Mouse (Mus musculus): ENCODE data around the gene Slx4ip. TPM values are rescaled to one million over a fixed set of nuclear protein-coding genes. Genes with fewer than 3 reads are reported as not detected.
"Not testable (repeated sequence)": the region's sequence is repeated elsewhere in the genome, so short reads cannot be mapped to it uniquely, and the experiment has no call there.

Gene Slx4ip
- 2.5 and 3.0 TPM in 2 replicates for polyA plus RNA-seq (2012; rRNA removed)

DNA sequence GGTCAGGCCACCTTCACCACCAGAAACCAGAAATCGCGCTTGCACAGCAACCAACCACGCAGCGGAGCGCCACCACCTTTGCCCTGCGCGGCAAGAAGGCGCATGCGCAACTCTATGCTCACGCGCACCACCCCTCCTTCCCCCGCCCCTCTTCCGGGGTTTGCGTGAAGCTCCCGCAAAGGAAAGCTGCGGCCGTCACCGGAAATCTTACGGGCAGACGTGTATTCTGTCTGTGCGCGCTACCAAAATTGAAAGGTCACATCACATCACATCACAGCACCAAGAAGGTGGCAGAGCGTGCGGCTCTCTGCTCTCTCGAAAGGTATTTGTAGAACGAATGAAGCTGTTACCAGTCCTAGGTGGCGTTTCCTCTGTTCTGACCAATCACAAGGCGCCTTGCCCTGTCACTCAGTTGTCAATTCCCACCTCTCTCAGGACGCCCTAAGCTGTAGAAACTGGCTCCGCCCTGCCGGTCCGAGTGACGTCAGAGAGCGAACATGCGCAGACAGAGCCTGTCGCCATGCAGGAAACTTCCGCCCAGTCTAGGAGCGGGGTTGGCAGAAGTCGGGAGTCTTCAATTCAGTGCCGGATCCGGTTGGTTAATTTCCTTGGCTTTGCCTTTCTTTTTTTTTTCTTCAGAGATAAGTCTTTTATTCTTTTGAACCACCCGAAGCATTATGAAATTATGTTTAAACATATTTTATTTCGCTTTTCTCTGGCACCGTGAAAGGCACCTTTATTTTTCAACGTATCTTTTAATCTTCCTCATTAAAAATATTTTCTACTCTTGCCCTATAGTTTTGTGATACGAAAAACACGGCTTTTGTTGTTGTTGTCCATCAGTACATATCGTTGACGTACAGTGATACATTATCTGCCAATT is at the start of gene Slx4ip, which contains the start of the genes AL731706.1 and Mkks:
Gene Slx4ip (plus strand): TSS at position 151 of the 883 bp plus-strand sequence.
Gene AL731706.1 (minus strand): TSS at position 322 of the 883 bp plus-strand sequence.
Gene Mkks (minus strand): TSS at position 322 of the 883 bp plus-strand sequence.
- WGBS = under 1% methylated on average over 49 of the region's 49 CpGs
- peak; percentile 87 for TF ChIP-seq POLR2A (IDR thresholded peaks at IDR 0.05; ENCODE audit: borderline replicate concordance, insufficient read depth, low read length)
- no peak for TF ChIP-seq CTCF (IDR thresholded peaks at IDR 0.05; ENCODE audit: borderline replicate concordance, insufficient read depth, low read depth, low read length)
- peaks cover 2% of the 10 kb centered on the region; the same call in 1 of the 2 replicates for H3K4me1 ChIP-seq (ENCODE audit: control insufficient read depth, insufficient read depth, low read length)
- peak; percentile 99 to 100 for DNase-seq
- H3K27me3 ChIP-seq (ENCODE audit: control insufficient read depth, insufficient read depth, low read length) = no peaks in the 10 kb centered on the region
- peak within 1 kb of the TSS; percentile 89 for H3K27ac ChIP-seq (ENCODE audit: insufficient read depth, low read length)
- peak within 1 kb of the TSS; percentile 86 for H3K4me3 ChIP-seq (replicated peaks; ENCODE audit: insufficient read depth, low read depth, low read length)

DNA sequence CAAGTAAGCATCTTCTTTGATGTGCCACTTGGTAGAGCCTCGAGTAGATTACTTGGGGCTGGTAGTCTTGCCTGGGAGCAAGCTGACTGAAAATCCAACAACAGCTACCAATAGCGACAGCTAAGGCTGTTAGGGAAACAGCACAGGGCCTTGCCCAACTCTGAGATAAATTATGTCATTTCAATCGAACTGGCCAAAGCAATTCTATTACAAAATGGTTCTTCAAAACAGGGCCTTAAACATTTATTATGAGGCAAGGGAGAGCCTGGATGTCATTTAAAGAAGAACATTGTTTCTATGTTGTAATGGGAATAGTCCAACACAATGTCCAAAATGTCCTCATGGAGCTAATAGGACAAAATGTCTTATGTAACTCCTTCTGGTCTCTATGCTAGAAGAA is 40.7 kb upstream of the Slx4ip start:
- WGBS = 81% methylated on average over 3 of the region's 3 CpGs

DNA sequence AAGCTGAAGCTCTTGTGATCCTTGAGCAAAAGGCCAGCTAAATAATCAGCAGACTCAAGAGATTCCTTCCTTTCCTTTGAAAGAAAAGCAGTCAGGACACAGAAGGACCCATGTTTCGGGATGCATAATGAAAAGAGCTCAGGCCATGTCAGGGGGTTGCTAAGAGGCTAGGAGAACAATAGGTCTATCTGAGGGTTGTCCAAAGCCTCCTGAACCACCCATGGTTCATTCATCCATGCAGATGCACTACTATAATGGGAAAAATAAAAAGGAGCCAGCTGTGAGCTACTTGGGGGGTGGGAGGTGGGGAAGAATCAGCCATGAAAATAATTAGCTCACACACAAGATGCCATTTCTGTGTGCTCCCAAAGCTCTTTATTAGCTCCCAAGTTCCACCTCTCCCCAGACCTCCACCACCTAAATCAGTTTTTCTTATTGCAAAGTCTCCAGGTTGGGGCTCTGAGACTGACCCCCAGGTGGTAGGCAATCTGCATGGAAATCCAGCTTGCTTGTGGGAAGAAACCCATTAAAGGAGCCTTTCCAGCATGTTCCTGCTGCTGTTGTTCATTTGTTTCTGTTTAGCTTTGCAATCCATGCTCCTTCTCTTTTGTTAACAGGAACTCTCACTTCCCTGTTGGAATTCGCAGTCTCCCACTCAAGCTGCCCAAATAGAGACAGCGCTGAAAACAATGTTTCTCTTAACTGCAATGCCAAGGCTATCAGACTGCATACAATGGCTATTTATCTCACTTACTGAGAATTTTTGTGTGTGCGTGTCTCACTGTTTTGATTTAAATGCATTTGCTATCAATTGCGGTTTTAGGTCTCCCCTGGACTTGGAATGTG is 36.3 kb upstream of the Slx4ip start:
- no peak for DNase-seq
- WGBS = 49% methylated on average over 5 of the region's 5 CpGs
- Histone ChIP-seq H3K4me1 (ENCODE audit: control insufficient read depth, insufficient read depth, low read length) (no peaks in the 10 kb centered on the region), H3K27me3 (ENCODE audit: control insufficient read depth, insufficient read depth, low read length) (no peaks in the 10 kb centered on the region), H3K4me3 (replicated peaks; ENCODE audit: insufficient read depth, low read depth, low read length) (no peak overlapping the region), H3K27ac (ENCODE audit: insufficient read depth, low read length) (no peak overlapping the region)
- TF ChIP-seq CTCF (IDR thresholded peaks at IDR 0.05; ENCODE audit: borderline replicate concordance, insufficient read depth, low read depth, low read length) (no peak), POLR2A (IDR thresholded peaks at IDR 0.05; ENCODE audit: borderline replicate concordance, insufficient read depth, low read length) (no peak)

More for the DNA sequence above, 40.7 kb upstream of the Slx4ip start:
- Histone ChIP-seq H3K27me3 (ENCODE audit: control insufficient read depth, insufficient read depth, low read length) (no peaks in the 10 kb centered on the region), H3K27ac (ENCODE audit: insufficient read depth, low read length) (no peak overlapping the region), H3K4me1 (ENCODE audit: control insufficient read depth, insufficient read depth, low read length) (no peaks in the 10 kb centered on the region), H3K4me3 (replicated peaks; ENCODE audit: insufficient read depth, low read depth, low read length) (no peak overlapping the region)
- TF ChIP-seq CTCF (IDR thresholded peaks at IDR 0.05; ENCODE audit: borderline replicate concordance, insufficient read depth, low read depth, low read length) = no peak
- no peak for TF ChIP-seq POLR2A (IDR thresholded peaks at IDR 0.05; ENCODE audit: borderline replicate concordance, insufficient read depth, low read length)
- DNase-seq = no peak

DNA sequence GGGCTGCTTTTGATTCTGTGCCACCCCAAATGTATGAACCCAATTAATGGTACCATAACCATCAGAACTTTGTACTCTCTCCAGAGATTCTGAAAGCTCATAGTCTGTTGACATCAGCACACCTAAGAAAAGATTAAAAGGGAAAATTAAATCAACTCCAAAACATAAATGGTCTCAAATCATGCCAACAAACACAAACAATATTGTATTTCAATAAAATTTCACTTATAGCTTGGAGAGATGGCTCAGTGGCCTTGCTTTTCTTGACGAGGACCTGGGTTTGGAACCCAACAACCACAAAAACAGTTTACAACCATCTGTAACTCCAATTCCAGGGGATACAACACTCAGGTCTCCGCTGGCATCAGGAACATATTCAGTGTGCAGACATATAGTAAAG is 5.4 kb upstream of the Slx4ip start, which contains the start of gene AL731706.2:
Gene AL731706.2 (minus strand): TSS at position 101 of the 400 bp plus-strand sequence.
- H3K4me1 ChIP-seq (ENCODE audit: control insufficient read depth, insufficient read depth, low read length) = peaks cover 2% of the 10 kb centered on the region; the same call in 1 of the 2 replicates
- WGBS = 95% methylated on average over 2 of the region's 2 CpGs
- H3K27ac ChIP-seq (ENCODE audit: insufficient read depth, low read length) = no peak within 1 kb of the TSS
- H3K27me3 ChIP-seq (ENCODE audit: control insufficient read depth, insufficient read depth, low read length) = no peaks in the 10 kb centered on the region
- no peak for DNase-seq
- no peak within 1 kb of the TSS for H3K4me3 ChIP-seq (replicated peaks; ENCODE audit: insufficient read depth, low read depth, low read length)
- TF ChIP-seq CTCF (IDR thresholded peaks at IDR 0.05; ENCODE audit: borderline replicate concordance, insufficient read depth, low read depth, low read length) (no peak), POLR2A (IDR thresholded peaks at IDR 0.05; ENCODE audit: borderline replicate concordance, insufficient read depth, low read length) (no peak)

DNA sequence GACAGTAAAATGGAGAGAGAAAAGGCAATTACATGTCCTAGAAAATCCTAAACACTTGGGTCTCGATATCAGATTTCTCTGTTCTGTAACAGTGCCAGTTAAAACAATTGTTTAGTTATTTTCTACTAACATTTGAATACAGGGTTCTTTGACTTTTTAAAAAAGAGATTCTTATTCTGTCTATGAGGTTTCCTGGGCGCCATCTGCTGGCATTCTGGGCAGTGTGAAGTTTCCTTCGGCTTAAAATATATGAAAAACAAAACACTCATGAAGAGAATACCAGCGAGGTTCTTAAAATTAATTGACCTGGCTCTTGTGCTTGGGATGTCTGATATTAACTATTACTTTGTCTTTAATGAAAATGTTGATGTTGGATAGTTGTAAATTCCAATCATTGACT is 4.2 kb upstream of the Slx4ip start:
- Histone ChIP-seq H3K4me1 (ENCODE audit: control insufficient read depth, insufficient read depth, low read length) (peaks cover 2% of the 10 kb centered on the region; the same call in 1 of the 2 replicates), H3K27ac (ENCODE audit: insufficient read depth, low read length) (no peak overlapping the region), H3K27me3 (ENCODE audit: control insufficient read depth, insufficient read depth, low read length) (no peaks in the 10 kb centered on the region), H3K4me3 (replicated peaks; ENCODE audit: insufficient read depth, low read depth, low read length) (no peak overlapping the region)
- peak in 1 of 2 experiments; percentile 39 for DNase-seq
- TF ChIP-seq POLR2A (IDR thresholded peaks at IDR 0.05; ENCODE audit: borderline replicate concordance, insufficient read depth, low read length) = no peak
- TF ChIP-seq CTCF (IDR thresholded peaks at IDR 0.05; ENCODE audit: borderline replicate concordance, insufficient read depth, low read depth, low read length) = peak; percentile 39; the same call in 1 of the 2 replicates
- WGBS = 30% methylated on average over 4 of the region's 4 CpGs

DNA sequence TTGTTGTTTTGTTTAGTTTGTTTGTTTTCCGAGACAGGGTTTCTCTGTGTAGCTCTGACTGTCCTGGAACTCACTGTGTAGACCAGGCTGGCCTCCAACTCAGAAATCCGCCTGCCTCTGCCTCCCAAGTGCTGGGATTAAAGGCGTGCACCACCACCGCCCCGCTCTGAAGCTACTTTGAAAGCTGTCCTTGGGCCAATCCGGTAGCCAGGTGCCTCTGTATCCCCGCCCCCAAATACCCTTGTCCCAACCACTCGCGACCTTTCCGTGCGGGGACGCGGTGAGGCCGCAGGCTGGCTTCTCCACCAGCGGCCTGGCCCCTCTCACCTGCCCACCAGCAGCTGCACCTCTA is 326 bp upstream of the Slx4ip start:
- H3K27ac ChIP-seq (ENCODE audit: insufficient read depth, low read length) = peak overlapping the region; percentile 89
- not testable (repeated sequence) for H3K27me3 ChIP-seq (ENCODE audit: control insufficient read depth, insufficient read depth, low read length); DNase-seq; H3K4me1 ChIP-seq (ENCODE audit: control insufficient read depth, insufficient read depth, low read length)
- peak overlapping the region; percentile 78 for H3K4me3 ChIP-seq (replicated peaks; ENCODE audit: insufficient read depth, low read depth, low read length)
- WGBS = 3% methylated on average over 15 of the region's 15 CpGs

DNA sequence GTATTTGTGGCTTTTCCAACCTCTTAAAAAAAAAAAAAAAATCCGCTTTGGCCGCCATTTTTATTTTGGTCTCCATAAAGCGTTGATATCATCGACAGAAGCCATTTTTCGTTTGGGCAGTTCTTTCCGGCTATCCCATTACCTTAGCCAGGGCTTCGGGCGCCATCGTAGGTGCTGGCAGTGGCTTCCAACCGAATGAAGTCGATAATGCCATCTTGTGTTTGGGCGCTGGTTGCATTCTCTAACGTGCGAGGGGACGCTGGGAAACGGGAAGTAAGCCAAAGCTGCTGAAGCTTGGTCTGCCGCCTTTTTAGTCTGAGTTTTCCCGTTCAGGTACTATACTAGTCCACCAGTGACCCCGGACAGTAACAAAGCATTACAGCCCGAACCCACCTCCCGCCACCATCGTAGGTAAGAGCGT is 943 bp downstream of the Slx4ip start:
- peak; percentile 78; the same call in 1 of the 2 replicates for TF ChIP-seq POLR2A (IDR thresholded peaks at IDR 0.05; ENCODE audit: borderline replicate concordance, insufficient read depth, low read length)
- no peak for TF ChIP-seq CTCF (IDR thresholded peaks at IDR 0.05; ENCODE audit: borderline replicate concordance, insufficient read depth, low read depth, low read length)
- Histone ChIP-seq H3K4me1 (ENCODE audit: control insufficient read depth, insufficient read depth, low read length) (peaks cover 2% of the 10 kb centered on the region; the same call in 1 of the 2 replicates), H3K4me3 (replicated peaks; ENCODE audit: insufficient read depth, low read depth, low read length) (peak overlapping the region; percentile 86), H3K27ac (ENCODE audit: insufficient read depth, low read length) (peak overlapping the region; percentile 47; the same call in 1 of the 2 replicates), H3K27me3 (ENCODE audit: control insufficient read depth, insufficient read depth, low read length) (no peaks in the 10 kb centered on the region)
- DNase-seq = peak; percentile 97 to 99
- under 1% methylated on average over 23 of the region's 23 CpGs for WGBS
